Mouse (Mus musculus) thymus, postnatal 0 days (tissue): ENCODE measurements at regions not wholly inside any gene's neighbourhood (a gene's known extent, or its start where the extent isn't known, plus 50 kb on each side); places are given as distances from the start of the nearest gene placed in this dataset.
"Not testable (repeated sequence)": the region's sequence is repeated elsewhere in the genome, so short reads cannot be mapped to it uniquely, and the experiment has no call there.

Experiments
- DNase-seq: peaks from one replicate; pipeline ENCODE4 v3.0.0-alpha.2; 2015; ENCODE audit warnings: low spot score

- no peak for DNase-seq
Measured at GRCm38 (mm10) chr14:33691690-33692089, 102.7 kb downstream of the Ptpn20 start.

- DNase-seq: no peak
Measured at GRCm38 (mm10) chr14:33694224-33694623, 105.2 kb downstream of the Ptpn20 start.

- DNase-seq: peak; percentile 28
Measured at GRCm38 (mm10) chr14:33695362-33695982, 106.5 kb downstream of the Ptpn20 start.

- DNase-seq: no peak
Measured at GRCm38 (mm10) chr14:33696817-33697216, 107.8 kb downstream of the Ptpn20 start.

- DNase-seq: no peak
Measured at GRCm38 (mm10) chr14:33699777-33700438, 110.9 kb downstream of the Ptpn20 start.

- no peak for DNase-seq
Measured at GRCm38 (mm10) chr14:33707661-33708297, 118.8 kb downstream of the Ptpn20 start.

- DNase-seq: no peak
Measured at GRCm38 (mm10) chr14:33708298-33708665, 119.3 kb downstream of the Ptpn20 start.

GRCm38 (mm10) chr14:33712458-33712857 lies 123.5 kb downstream of the Ptpn20 start:
- DNase-seq: no peak

- DNase-seq: no peak
Measured at GRCm38 (mm10) chr14:33719651-33720050, 130.6 kb downstream of the Ptpn20 start.

- not testable (repeated sequence) for DNase-seq
Measured at GRCm38 (mm10) chr14:33722379-33723145, 133.6 kb downstream of the Ptpn20 start.

GRCm38 (mm10) chr14:33726500-33726899 lies 137.5 kb downstream of the Ptpn20 start:
- DNase-seq: no peak

- DNase-seq: no peak
Measured at GRCm38 (mm10) chr14:33729115-33729884, 140.3 kb downstream of the Ptpn20 start.

- no peak for DNase-seq
Measured at GRCm38 (mm10) chr14:33732698-33733097, 143.7 kb downstream of the Ptpn20 start.

GRCm38 (mm10) chr14:33734446-33735043 lies 145.5 kb downstream of the Ptpn20 start:
- no peak for DNase-seq

- DNase-seq: no peak
Measured at GRCm38 (mm10) chr14:33735653-33736052, 146.6 kb downstream of the Ptpn20 start.

- no peak for DNase-seq
Measured at GRCm38 (mm10) chr14:33746181-33746580, 157.2 kb downstream of the Ptpn20 start.

GRCm38 (mm10) chr14:33759656-33760055 lies 163.7 kb upstream of the Gdf10 start:
- no peak for DNase-seq

- no peak for DNase-seq
Measured at GRCm38 (mm10) chr14:33763641-33764046, 159.7 kb upstream of the Gdf10 start.

GRCm38 (mm10) chr14:33765767-33766166 lies 157.6 kb upstream of the Gdf10 start:
- no peak for DNase-seq

- DNase-seq: no peak
Measured at GRCm38 (mm10) chr14:33772374-33772773, 151.0 kb upstream of the Gdf10 start.

- no peak for DNase-seq
Measured at GRCm38 (mm10) chr14:33789556-33789955, 133.8 kb upstream of the Gdf10 start.
